8 mouse cellular contexts compared by ENCODE assay signal in genomic region chr12:84772726-84773441, GRCm38 (mm10). TPM values are rescaled to one million over a fixed set of nuclear protein-coding genes. Genes with fewer than 3 reads are reported as not detected.
DNase-seq lines count a peak whose midpoint lies in the region; ATAC-seq lines count a peak whose summit lies in the region.

TSS of gene Npc2 (minus strand) at chr12:84773152.
TSS of gene Isca2 (plus strand) at chr12:84773251.

- H3K79me2 ChIP-seq in macrophage (ENCODE audit: inconsistent target) = peaks cover 67% of the 10 kb centered on the region

- no peaks in the 10 kb centered on the region for H3K27me3 ChIP-seq in hindbrain, embryonic 16.5 days (replicated peaks; ENCODE audit: control insufficient read depth, insufficient read depth, low read length)

- H3K27ac ChIP-seq in hindbrain, embryonic 16.5 days (ENCODE audit: low read depth, low read length) = peak within 1 kb of the TSS; percentile 87
- H3K27ac ChIP-seq in macrophage = peak within 1 kb of the TSS; percentile 95

- peak within 1 kb of the TSS; percentile 82 for H3K4me2 ChIP-seq in hindbrain, embryonic 16.5 days (ENCODE audit: low read length)

- peak; percentile 97 for DNase-seq in WW6 (ENCODE audit: low read depth, low spot score)
- DNase-seq in cerebellum, postnatal 4 days (ENCODE audit: low spot score in 2 of 2) = peak; percentile 71 to 94
- peak; percentile 98 for DNase-seq in gastrocnemius, adult 18-20 months (ENCODE audit: low spot score)
- peak; percentile 91 to 95 for DNase-seq in left cerebral cortex, adult 18-20 months (ENCODE audit: low spot score in 2 of 2)
- DNase-seq in right cerebral cortex, adult 18-20 months = peak; percentile 99
- peak; percentile 75 for DNase-seq in urinary bladder, postnatal 10 days (ENCODE audit: low spot score)

- peaks cover 21% of the 10 kb centered on the region for H3K4me1 ChIP-seq in hindbrain, embryonic 16.5 days (ENCODE audit: control insufficient read depth, insufficient read depth, low read depth, low read length)

- ATAC-seq in hindbrain, embryonic 16.5 days = peak; percentile 99

- H3K36me3 ChIP-seq in hindbrain, embryonic 16.5 days (ENCODE audit: control insufficient read depth, insufficient read depth, low read length) = no peaks in the 10 kb centered on the region
- no peaks in the 10 kb centered on the region; the same call in 1 of the 2 replicates for H3K36me3 ChIP-seq in macrophage (ENCODE audit: inconsistent target)

- peak within 1 kb of the TSS; percentile 76 for H3K4me3 ChIP-seq in hindbrain, embryonic 16.5 days (ENCODE audit: low read length)
- peak within 1 kb of the TSS; percentile 99 for H3K4me3 ChIP-seq in macrophage (ENCODE audit: inconsistent target)

- 0% methylated on average over 50 of the region's 50 CpGs for WGBS in hindbrain, embryonic 16.5 days
- 0% methylated on average over 50 of the region's 50 CpGs for WGBS in macrophage (ENCODE audit: missing documents)

- H3K9me3 ChIP-seq in hindbrain, embryonic 16.5 days (ENCODE audit: control insufficient read depth, low read length) = no peaks in the 10 kb centered on the region

- peak within 1 kb of the TSS; percentile 86 for H3K9ac ChIP-seq in hindbrain, embryonic 16.5 days (ENCODE audit: low read depth, low read length)

RNA-seq across cellular contexts. Expression of gene Npc2, which starts in this region (rescaled TPM):
- 10 to 100 TPM; 14.8 to 15.8 TPM for total RNA-seq in gastrocnemius, adult 18-20 months (2021)
- polyA plus RNA-seq in hindbrain, embryonic 16.5 days (2015; fragmentation: Nextera tagmentation; extraction: Ambion mirVana) = 57.6 and 59.6 TPM in 2 replicates
- 10 to 100 TPM; 28.1 to 29.6 TPM for total RNA-seq in left cerebral cortex, adult 18-20 months (2021)
- total RNA-seq in macrophage (2018; cell fraction: chromatin; rRNA removed) = 100 to 1,000 TPM; 168 to 734 (median 400) TPM
- total RNA-seq in macrophage (2018; cell fraction: cytosol; rRNA removed) = 1,000 to 10,000 TPM in 3 of 26 experiments, 100 to 1,000 TPM in 23; 805 to 1,136 (median 900) TPM
- total RNA-seq in macrophage (2018; cell fraction: nucleus; rRNA removed) = 1,000 to 10,000 TPM in 1 of 26 experiments, 100 to 1,000 TPM in 25; 339 to 1,072 (median 691) TPM
- polyA plus RNA-seq in macrophage (2018) = 718 to 992 TPM (median 879 TPM) in 3 replicates

RNA-seq across cellular contexts. Expression of gene Isca2, which starts in this region (rescaled TPM):
- total RNA-seq in gastrocnemius, adult 18-20 months (2021) = 10 to 100 TPM; 46.8 to 48.2 TPM
- polyA plus RNA-seq in hindbrain, embryonic 16.5 days (2015; fragmentation: Nextera tagmentation; extraction: Ambion mirVana) = 140 and 142 TPM in 2 replicates
- total RNA-seq in left cerebral cortex, adult 18-20 months (2021) = 10 to 100 TPM; 56.3 to 60.2 TPM
- 10 to 100 TPM; 20.9 to 67.7 (median 52.4) TPM for total RNA-seq in macrophage (2018; cell fraction: chromatin; rRNA removed)
- total RNA-seq in macrophage (2018; cell fraction: cytosol; rRNA removed) = 10 to 100 TPM; 37.7 to 59.9 (median 48.3) TPM
- 100 to 1,000 TPM in 2 of 26 experiments, 10 to 100 TPM in 24; 37.8 to 107 (median 72.1) TPM for total RNA-seq in macrophage (2018; cell fraction: nucleus; rRNA removed)
- polyA plus RNA-seq in macrophage (2018) = 46.5 to 60.7 TPM (median 56.0 TPM) in 3 replicates

Comparison
In these comparisons a context has a peak if more than half of its experiments do, and no peak if none do; other contexts are left out.
1. Peak in every context shown above with its lines: DNase-seq, ATAC-seq, H3K4me3 ChIP-seq and H3K27ac ChIP-seq.
2. RNA of gene Npc2 (polyA plus RNA-seq): 718 to 992 TPM in macrophage; 57.6 to 59.6 TPM in hindbrain, embryonic 16.5 days; every median in the first group is over 10 times any median in the second.